Mouse (Mus musculus): ENCODE measurements at regions not wholly inside any gene's neighbourhood (a gene's known extent, or its start where the extent isn't known, plus 50 kb on each side); places are given as distances from the start of the nearest gene placed in this dataset.

DNA sequence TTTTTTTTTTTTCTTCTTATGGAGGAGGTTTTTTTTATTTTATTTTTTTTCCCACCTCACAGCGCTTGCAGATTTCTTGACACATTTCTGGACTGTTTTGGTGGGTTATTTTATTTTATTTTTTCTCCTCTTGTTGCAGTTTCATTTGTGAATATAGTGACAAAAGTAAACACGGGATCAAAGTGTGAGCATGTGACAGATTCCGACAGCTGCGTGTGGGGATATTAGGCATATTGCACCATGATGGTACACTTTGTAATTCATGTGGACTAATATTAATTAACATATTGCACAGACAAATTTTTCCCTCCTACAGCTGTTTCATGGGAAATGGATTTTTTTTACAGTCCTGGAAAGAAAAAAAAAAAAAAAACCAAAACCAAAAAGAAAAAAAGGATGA, 483.2 kb upstream of the Tenm3 start:
- TF ChIP-seq POLR2A (IDR thresholded peaks at IDR 0.05; ENCODE audit: borderline replicate concordance, extremely low read depth, insufficient read depth, insufficient read length, poor library complexity, severe bottlenecking) (no peak), CTCF (IDR thresholded peaks at IDR 0.05; ENCODE audit: borderline replicate concordance, extremely low read depth, insufficient read depth, insufficient read length) (no peak)
